Mouse (Mus musculus) midbrain, embryonic 15.5 days (tissue): ENCODE results near the gene Znrf2. TPM values are rescaled to one million over a fixed set of nuclear protein-coding genes. Genes with fewer than 3 reads are reported as not detected.

Source experiments
- ATAC-seq: fragments of 200-750 bp; cut with Nextera tagmentation; replicated peaks from 2 replicates; pipeline ENCODE4 v1.8.0; 2017; ENCODE audit warnings: moderate TSS enrichment
- H3K27ac ChIP-seq: fragments of 300-500 bp; sonication (generic); 2 replicates; pipeline ENCODE4 v1.5.1; 2015; ENCODE audit warnings: mild to moderate bottlenecking, inconsistent platforms
- H3K27me3 ChIP-seq: fragments of 300-500 bp; sonication (generic); replicated peaks from 2 replicates; pipeline ENCODE4 v1.6.1; 2015; ENCODE audit warnings: inconsistent platforms
- H3K36me3 ChIP-seq: fragments of 300-500 bp; sonication (generic); replicated peaks from 2 replicates; pipeline ENCODE4 v1.6.1; 2015; ENCODE audit warnings: inconsistent platforms
- H3K4me1 ChIP-seq: fragments of 300-500 bp; sonication (generic); 2 replicates; pipeline ENCODE4 v1.6.1; 2015; ENCODE audit warnings: inconsistent platforms
- H3K4me2 ChIP-seq: fragments of 300-500 bp; sonication (generic); 2 replicates; pipeline ENCODE4 v1.6.1; 2015; ENCODE audit warnings: inconsistent platforms, mild to moderate bottlenecking, moderate library complexity
- H3K4me3 ChIP-seq: fragments of 300-500 bp; sonication (generic); 2 replicates; pipeline ENCODE4 v1.5.1; 2015; ENCODE audit warnings: mild to moderate bottlenecking, inconsistent platforms
- H3K9ac ChIP-seq: fragments of 300-500 bp; sonication (generic); 2 replicates; pipeline ENCODE4 v1.6.1; 2015; ENCODE audit warnings: mild to moderate bottlenecking, inconsistent platforms
- H3K9me3 ChIP-seq: fragments of 300-500 bp; sonication (generic); 2 replicates; pipeline ENCODE4 v1.6.1; 2016; ENCODE audit warnings: inconsistent platforms
- WGBS: fragments of 180-500 bp; shearing (Covaris S2); methylation state at CpG from one replicate; pipeline ENCODE4 v1.1.7; 2015; ENCODE audit warnings: mixed read lengths; 5-methylcytosine and 5-hydroxymethylcytosine counted together
- polyA plus RNA-seq: library from polyadenylated mRNA; unstranded; fragments of >200 nt; fragmentation: Nextera tagmentation; extraction: Ambion mirVana; gene quantifications from 2 replicates; pipeline ENCODE4 v1.2.1, GENCODE M21; 2015

Gene Znrf2
- polyA plus RNA-seq, 1 experiment from 2014 or later: 6.6 TPM

- no peak for ATAC-seq
- H3K4me3 ChIP-seq: no peak overlapping the region
- H3K27me3 ChIP-seq: no peaks in the 10 kb centered on the region
- H3K9ac ChIP-seq: no peak overlapping the region
- H3K4me1 ChIP-seq: peaks cover 11% of the 10 kb centered on the region
- H3K36me3 ChIP-seq: no peaks in the 10 kb centered on the region
- no peaks in the 10 kb centered on the region for H3K9me3 ChIP-seq
- WGBS: 53% methylated on average over 6 of the region's 6 CpGs
- no peak overlapping the region for H3K4me2 ChIP-seq
- no peak overlapping the region for H3K27ac ChIP-seq
Measured at GRCm38 (mm10) chr6:54788493-54788892, 28.2 kb upstream of the Znrf2 start.

GRCm38 (mm10) chr6:54789139-54789538 lies 27.6 kb upstream of the Znrf2 start:
- Histone ChIP-seq H3K4me2 (no peak overlapping the region), H3K27ac (no peak overlapping the region), H3K4me3 (no peak overlapping the region), H3K4me1 (peaks cover 11% of the 10 kb centered on the region), H3K9ac (no peak overlapping the region), H3K9me3 (no peaks in the 10 kb centered on the region), H3K36me3 (no peaks in the 10 kb centered on the region), H3K27me3 (no peaks in the 10 kb centered on the region)
- ATAC-seq: no peak
- WGBS: 91% methylated on average over 4 of the region's 4 CpGs

- Histone ChIP-seq H3K9me3 (no peaks in the 10 kb centered on the region), H3K27me3 (no peaks in the 10 kb centered on the region), H3K4me2 (no peak overlapping the region), H3K9ac (no peak overlapping the region), H3K27ac (no peak overlapping the region), H3K4me3 (no peak overlapping the region), H3K4me1 (peaks cover 4% of the 10 kb centered on the region), H3K36me3 (no peaks in the 10 kb centered on the region)
- ATAC-seq: no peak
- 89% methylated on average over 4 of the region's 4 CpGs for WGBS
Measured at GRCm38 (mm10) chr6:54790071-54790470, 26.6 kb upstream of the Znrf2 start.

- Histone ChIP-seq H3K4me3 (no peak overlapping the region), H3K9me3 (no peaks in the 10 kb centered on the region), H3K27me3 (no peaks in the 10 kb centered on the region), H3K4me2 (no peak overlapping the region), H3K36me3 (no peaks in the 10 kb centered on the region), H3K9ac (no peak overlapping the region), H3K4me1 (no peaks in the 10 kb centered on the region), H3K27ac (no peak overlapping the region)
- 93% methylated on average over 3 of the region's 3 CpGs for WGBS
- no peak for ATAC-seq
Measured at GRCm38 (mm10) chr6:54793853-54794252, 22.9 kb upstream of the Znrf2 start.

GRCm38 (mm10) chr6:54794372-54794771 lies 22.3 kb upstream of the Znrf2 start:
- ATAC-seq: no peak
- H3K9ac ChIP-seq: no peak overlapping the region
- no peak overlapping the region for H3K27ac ChIP-seq
- H3K4me1 ChIP-seq: no peaks in the 10 kb centered on the region
- 63% methylated on average over 2 of the region's 2 CpGs for WGBS
- no peaks in the 10 kb centered on the region for H3K9me3 ChIP-seq
- H3K4me2 ChIP-seq: no peak overlapping the region
- no peaks in the 10 kb centered on the region for H3K36me3 ChIP-seq
- no peak overlapping the region for H3K4me3 ChIP-seq
- no peaks in the 10 kb centered on the region for H3K27me3 ChIP-seq

- Histone ChIP-seq H3K36me3 (no peaks in the 10 kb centered on the region), H3K9me3 (no peaks in the 10 kb centered on the region), H3K4me2 (no peak overlapping the region), H3K9ac (no peak overlapping the region), H3K27me3 (no peaks in the 10 kb centered on the region), H3K4me1 (no peaks in the 10 kb centered on the region), H3K27ac (no peak overlapping the region), H3K4me3 (no peak overlapping the region)
- no peak for ATAC-seq
- WGBS: 92% methylated on average over 5 of the region's 5 CpGs
Measured at GRCm38 (mm10) chr6:54794991-54795390, 21.7 kb upstream of the Znrf2 start.

GRCm38 (mm10) chr6:54795971-54796370 lies 20.7 kb upstream of the Znrf2 start:
- H3K4me3 ChIP-seq: no peak overlapping the region
- H3K4me2 ChIP-seq: no peak overlapping the region
- H3K27ac ChIP-seq: no peak overlapping the region
- H3K27me3 ChIP-seq: no peaks in the 10 kb centered on the region
- no peaks in the 10 kb centered on the region for H3K4me1 ChIP-seq
- ATAC-seq: no peak
- no peaks in the 10 kb centered on the region for H3K9me3 ChIP-seq
- H3K9ac ChIP-seq: no peak overlapping the region
- H3K36me3 ChIP-seq: no peaks in the 10 kb centered on the region
- WGBS: 78% methylated on average over 5 of the region's 5 CpGs

GRCm38 (mm10) chr6:54802348-54802747 lies 14.4 kb upstream of the Znrf2 start:
- 65% methylated on average over 8 of the region's 8 CpGs for WGBS
- H3K9ac ChIP-seq: no peak overlapping the region
- no peak overlapping the region for H3K4me2 ChIP-seq
- no peak overlapping the region for H3K4me3 ChIP-seq
- H3K27ac ChIP-seq: no peak overlapping the region
- H3K27me3 ChIP-seq: no peaks in the 10 kb centered on the region
- H3K9me3 ChIP-seq: no peaks in the 10 kb centered on the region
- no peak for ATAC-seq
- no peaks in the 10 kb centered on the region for H3K4me1 ChIP-seq
- no peaks in the 10 kb centered on the region for H3K36me3 ChIP-seq

- WGBS: 68% methylated on average over 18 of the region's 18 CpGs
Measured at GRCm38 (mm10) chr6:54804066-54804864, 12.5 kb upstream of the Znrf2 start.

GRCm38 (mm10) chr6:54805779-54806178 lies 10.9 kb upstream of the Znrf2 start:
- Histone ChIP-seq H3K4me3 (no peak overlapping the region), H3K4me1 (no peaks in the 10 kb centered on the region), H3K27ac (no peak overlapping the region), H3K27me3 (no peaks in the 10 kb centered on the region), H3K9ac (no peak overlapping the region), H3K4me2 (no peak overlapping the region), H3K9me3 (no peaks in the 10 kb centered on the region), H3K36me3 (no peaks in the 10 kb centered on the region)
- no peak for ATAC-seq
- 90% methylated on average over 5 of the region's 5 CpGs for WGBS

More at GRCm38 (mm10) chr6:54804066-54804864, 12.5 kb upstream of the Znrf2 start:
- no peak overlapping the region for H3K9ac ChIP-seq
- H3K36me3 ChIP-seq: no peaks in the 10 kb centered on the region
- no peaks in the 10 kb centered on the region for H3K4me1 ChIP-seq
- H3K4me3 ChIP-seq: no peak overlapping the region
- no peaks in the 10 kb centered on the region for H3K27me3 ChIP-seq
- no peak overlapping the region for H3K27ac ChIP-seq
- no peak overlapping the region for H3K4me2 ChIP-seq
- ATAC-seq: no peak
- H3K9me3 ChIP-seq: no peaks in the 10 kb centered on the region

- no peak overlapping the region for H3K27ac ChIP-seq
- H3K9me3 ChIP-seq: no peaks in the 10 kb centered on the region
- no peaks in the 10 kb centered on the region for H3K4me1 ChIP-seq
- WGBS: 72% methylated on average over 7 of the region's 7 CpGs
- no peaks in the 10 kb centered on the region for H3K36me3 ChIP-seq
- H3K27me3 ChIP-seq: no peaks in the 10 kb centered on the region
- H3K9ac ChIP-seq: no peak overlapping the region
- H3K4me2 ChIP-seq: no peak overlapping the region
- no peak overlapping the region for H3K4me3 ChIP-seq
- ATAC-seq: no peak
Measured at GRCm38 (mm10) chr6:54809531-54810313, 7.0 kb upstream of the Znrf2 start.

- no peaks in the 10 kb centered on the region for H3K36me3 ChIP-seq
- no peak overlapping the region for H3K27ac ChIP-seq
- WGBS: 83% methylated on average over 1 of the region's 1 CpGs
- H3K4me3 ChIP-seq: no peak overlapping the region
- no peak overlapping the region for H3K4me2 ChIP-seq
- no peaks in the 10 kb centered on the region for H3K27me3 ChIP-seq
- H3K9ac ChIP-seq: no peak overlapping the region
- ATAC-seq: no peak
- H3K9me3 ChIP-seq: no peaks in the 10 kb centered on the region
- no peaks in the 10 kb centered on the region for H3K4me1 ChIP-seq
Measured at GRCm38 (mm10) chr6:54810314-54810646, 6.4 kb upstream of the Znrf2 start.
